In genomic region chrX:137030916-137031315, GRCm38 (mm10) we compare ENCODE assay signal across 31 mouse cellular contexts. TPM values are rescaled to one million over a fixed set of nuclear protein-coding genes. Genes with fewer than 3 reads are reported as not detected.
DNase-seq lines count a peak whose midpoint lies in the region; ATAC-seq and TF ChIP-seq lines count a peak whose summit lies in the region.
"Had no signal": no experiment of that assay in that cellular context is flagged by ENCODE, and none has a peak within 500 bp of the region (broad histone marks: within the 10 kb centered on the region; RNA-seq: fewer than 3 reads in every experiment).

No protein-coding gene starts in this region.

- 0 out of 2 replicates have a peak overlapping the region, but pooled peaks have one; percentile 14 for H3K4me2 ChIP-seq in lung, postnatal 0 days (replicated peaks; ENCODE audit: low read depth, low read length)
- H3K4me2 ChIP-seq in stomach, embryonic 15.5 days = no peak overlapping the region
- no peak overlapping the region for H3K4me2 ChIP-seq in midbrain, embryonic 15.5 days
- H3K4me2 ChIP-seq: hindbrain, embryonic 15.5 days; limb, embryonic 12.5 days; liver, embryonic 11.5 days; neural tube, embryonic 13.5 days had no signal

- peak; percentile 15 for DNase-seq in kidney, adult 9 months
- no peak for DNase-seq in kidney, postnatal 4 days
- DNase-seq in lung, adult 18-20 months = peak; percentile 28 to 55
- peak; percentile 76 for DNase-seq in lung, postnatal 0 days (ENCODE audit: low spot score)
- no peak for DNase-seq in left cerebral cortex, adult 8-10 months (ENCODE audit: low spot score in 2 of 2)
- DNase-seq in embryonic facial prominence, embryonic 10.5 days (ENCODE audit: low spot score) = no peak
- DNase-seq: adrenal gland, adult 8-10 months; cerebellum, adult 11-12 months; cerebellum, postnatal 10 days; forebrain, postnatal 0 days; heart, postnatal 4 days; liver, postnatal 0 days; midbrain, embryonic 14.5 days; retina, postnatal 1 day; right cerebral cortex, postnatal 25 days; spleen, adult 18-20 months; thymus, adult 2 months; thymus, postnatal 4 days had no signal

- H3K9me3 ChIP-seq in lung, postnatal 0 days (ENCODE audit: low read length) = no peaks in the 10 kb centered on the region
- H3K9me3 ChIP-seq in stomach, embryonic 15.5 days = no peaks in the 10 kb centered on the region
- H3K9me3 ChIP-seq in embryonic facial prominence, embryonic 10.5 days = no peaks in the 10 kb centered on the region
- H3K9me3 ChIP-seq in midbrain, embryonic 15.5 days = no peaks in the 10 kb centered on the region
- H3K9me3 ChIP-seq: forebrain, embryonic 10.5 days; G1E; hindbrain, embryonic 15.5 days; limb, embryonic 12.5 days; megakaryocyte, embryonic 14.5 days; neural tube, embryonic 13.5 days had no signal

- peak; percentile 97 for TF ChIP-seq EP300 in lung, postnatal 0 days (IDR thresholded peaks at IDR 0.05)

- H3K36me3 ChIP-seq in lung, postnatal 0 days (ENCODE audit: insufficient read depth, low read length) = no peaks in the 10 kb centered on the region
- no peaks in the 10 kb centered on the region for H3K36me3 ChIP-seq in stomach, embryonic 15.5 days
- H3K36me3 ChIP-seq in embryonic facial prominence, embryonic 10.5 days (replicated peaks) = peaks cover 16% of the 10 kb centered on the region
- H3K36me3 ChIP-seq in midbrain, embryonic 15.5 days (replicated peaks) = no peaks in the 10 kb centered on the region
- H3K36me3 ChIP-seq: hindbrain, embryonic 15.5 days; limb, embryonic 12.5 days had no signal

- H3K27ac ChIP-seq in lung, postnatal 0 days (ENCODE audit: low read length) = 0 out of 2 replicates have a peak overlapping the region, but pooled peaks have one; percentile 54
- no peak overlapping the region for H3K27ac ChIP-seq in stomach, embryonic 15.5 days
- no peak overlapping the region for H3K27ac ChIP-seq in embryonic facial prominence, embryonic 10.5 days (replicated peaks)
- no peak overlapping the region for H3K27ac ChIP-seq in midbrain, embryonic 15.5 days
- H3K27ac ChIP-seq: forebrain, embryonic 10.5 days; hindbrain, embryonic 15.5 days; layer of hippocampus, adult 2 months; limb, embryonic 12.5 days; neural tube, embryonic 13.5 days had no signal

- no peak overlapping the region for H3K4me3 ChIP-seq in lung, postnatal 0 days (ENCODE audit: low read depth, low read length)
- H3K4me3 ChIP-seq in stomach, embryonic 15.5 days (replicated peaks) = no peak overlapping the region
- no peak overlapping the region for H3K4me3 ChIP-seq in embryonic facial prominence, embryonic 10.5 days
- H3K4me3 ChIP-seq in midbrain, embryonic 15.5 days = no peak overlapping the region
- H3K4me3 ChIP-seq: forebrain, embryonic 10.5 days; hindbrain, embryonic 15.5 days; layer of hippocampus, adult 2 months; limb, embryonic 12.5 days; megakaryocyte, embryonic 14.5 days; myocyte; neural tube, embryonic 13.5 days had no signal

- no peak for TF ChIP-seq CTCF in lung, postnatal 0 days (IDR thresholded peaks at IDR 0.05)

- peak; percentile 95 for ATAC-seq in lung, postnatal 0 days
- peak; percentile 53; the same call in 1 of the 2 replicates for ATAC-seq in stomach, embryonic 15.5 days (ENCODE audit: insufficient read depth, low FRiP score, low read depth)
- no peak for ATAC-seq in midbrain, embryonic 15.5 days (replicated peaks)
- ATAC-seq: activated CD4-positive, CD25-positive, alpha-beta regulatory T cell, adult 4 months; forebrain, postnatal 0 days; liver, postnatal 0 days had no signal

- no peak overlapping the region for H3K9ac ChIP-seq in lung, postnatal 0 days (replicated peaks; ENCODE audit: low read depth)
- H3K9ac ChIP-seq in stomach, embryonic 15.5 days = no peak overlapping the region
- H3K9ac ChIP-seq in midbrain, embryonic 15.5 days = no peak overlapping the region
- H3K9ac ChIP-seq: forebrain, postnatal 0 days; hindbrain, embryonic 15.5 days; limb, embryonic 12.5 days; liver, postnatal 0 days; neural tube, embryonic 13.5 days had no signal

- WGBS in lung, postnatal 0 days = 50% methylated on average over 8 of the region's 8 CpGs
- 83% methylated on average over 8 of the region's 8 CpGs for WGBS in stomach, embryonic 15.5 days
- 97% methylated on average over 8 of the region's 8 CpGs for WGBS in embryonic facial prominence, embryonic 10.5 days
- 97% methylated on average over 8 of the region's 8 CpGs for WGBS in midbrain, embryonic 15.5 days

- no peaks in the 10 kb centered on the region for H3K4me1 ChIP-seq in lung, postnatal 0 days (ENCODE audit: insufficient read depth, low read depth, low read length)
- no peaks in the 10 kb centered on the region for H3K4me1 ChIP-seq in stomach, embryonic 15.5 days
- no peaks in the 10 kb centered on the region for H3K4me1 ChIP-seq in embryonic facial prominence, embryonic 10.5 days
- no peaks in the 10 kb centered on the region for H3K4me1 ChIP-seq in midbrain, embryonic 15.5 days
- H3K4me1 ChIP-seq: forebrain, embryonic 10.5 days; hindbrain, embryonic 15.5 days; limb, embryonic 12.5 days; neural tube, embryonic 13.5 days had no signal

- H3K27me3 ChIP-seq in lung, postnatal 0 days (replicated peaks; ENCODE audit: insufficient read depth, low read length) = no peaks in the 10 kb centered on the region
- H3K27me3 ChIP-seq in stomach, embryonic 15.5 days (replicated peaks) = no peaks in the 10 kb centered on the region
- H3K27me3 ChIP-seq in embryonic facial prominence, embryonic 10.5 days (replicated peaks; ENCODE audit: low read depth, poor library complexity, severe bottlenecking) = peaks cover 10% of the 10 kb centered on the region; the same call in 1 of the 2 replicates
- H3K27me3 ChIP-seq in midbrain, embryonic 15.5 days (replicated peaks) = no peaks in the 10 kb centered on the region
- H3K27me3 ChIP-seq: CH12.LX; hindbrain, embryonic 15.5 days; neural tube, embryonic 13.5 days had no signal

RNA-seq across cellular contexts. Expression of gene Slc25a53, which starts 7.2 kb away (rescaled TPM):
- polyA plus RNA-seq in lung, postnatal 0 days (2015; fragmentation: Nextera tagmentation; extraction: Ambion mirVana) = 8.5 and 9.0 TPM in 2 replicates
- polyA plus RNA-seq in stomach, embryonic 15.5 days (2015; fragmentation: Nextera tagmentation; extraction: Ambion mirVana) = 9.0 and 9.2 TPM in 2 replicates
- total RNA-seq in left cerebral cortex, adult 8-10 months (2022) = 10 to 100 TPM; 21.4 to 39.2 (median 30.0) TPM
- polyA plus RNA-seq in embryonic facial prominence, embryonic 10.5 days (2016; fragmentation: Nextera tagmentation; extraction: Ambion mirVana) = 14.0 and 14.3 TPM in 2 replicates
- polyA plus RNA-seq in midbrain, embryonic 15.5 days (2015; fragmentation: Nextera tagmentation; extraction: Ambion mirVana) = 14.3 and 15.2 TPM in 2 replicates

RNA-seq across cellular contexts. Expression of gene Fam199x, which starts 18.5 kb away (rescaled TPM):
- polyA plus RNA-seq in lung, postnatal 0 days (2015; fragmentation: Nextera tagmentation; extraction: Ambion mirVana) = 5.7 and 6.7 TPM in 2 replicates
- 5.6 and 6.5 TPM in 2 replicates for polyA plus RNA-seq in stomach, embryonic 15.5 days (2015; fragmentation: Nextera tagmentation; extraction: Ambion mirVana)
- 10 to 100 TPM in 3 of 4 experiments, 1 to 10 TPM in 1; 9.7 to 11.0 (median 10.4) TPM for total RNA-seq in left cerebral cortex, adult 8-10 months (2022)
- 16.6 and 16.9 TPM in 2 replicates for polyA plus RNA-seq in embryonic facial prominence, embryonic 10.5 days (2016; fragmentation: Nextera tagmentation; extraction: Ambion mirVana)
- polyA plus RNA-seq in midbrain, embryonic 15.5 days (2015; fragmentation: Nextera tagmentation; extraction: Ambion mirVana) = 8.5 and 9.4 TPM in 2 replicates

RNA-seq across cellular contexts. Expression of gene Zcchc18, which starts 38.0 kb away (rescaled TPM):
- 0.88 and 1.5 TPM in 2 replicates for polyA plus RNA-seq in lung, postnatal 0 days (2015; fragmentation: Nextera tagmentation; extraction: Ambion mirVana)
- 17.5 and 18.2 TPM in 2 replicates for polyA plus RNA-seq in stomach, embryonic 15.5 days (2015; fragmentation: Nextera tagmentation; extraction: Ambion mirVana)
- 100 to 1,000 TPM; 270 to 291 (median 281) TPM for total RNA-seq in left cerebral cortex, adult 8-10 months (2022)
- polyA plus RNA-seq in embryonic facial prominence, embryonic 10.5 days (2016; fragmentation: Nextera tagmentation; extraction: Ambion mirVana) = 32.5 and 39.2 TPM in 2 replicates
- polyA plus RNA-seq in midbrain, embryonic 15.5 days (2015; fragmentation: Nextera tagmentation; extraction: Ambion mirVana) = 413 and 428 TPM in 2 replicates
- polyA plus RNA-seq: G1E had no signal

RNA-seq across cellular contexts. Expression of gene Tmsb15b1, which starts 54.2 kb away (rescaled TPM):
- polyA plus RNA-seq in lung, postnatal 0 days (2015; fragmentation: Nextera tagmentation; extraction: Ambion mirVana) = 12.8 and 15.3 TPM in 2 replicates
- polyA plus RNA-seq in stomach, embryonic 15.5 days (2015; fragmentation: Nextera tagmentation; extraction: Ambion mirVana) = 24.8 and 26.4 TPM in 2 replicates
- total RNA-seq in left cerebral cortex, adult 8-10 months (2022) = 10 to 100 TPM in 1 of 4 experiments, 1 to 10 TPM in 3; 1.6 to 10.7 (median 7.7) TPM
- 22.7 and 25.2 TPM in 2 replicates for polyA plus RNA-seq in embryonic facial prominence, embryonic 10.5 days (2016; fragmentation: Nextera tagmentation; extraction: Ambion mirVana)
- polyA plus RNA-seq in midbrain, embryonic 15.5 days (2015; fragmentation: Nextera tagmentation; extraction: Ambion mirVana) = 30.8 and 31.9 TPM in 2 replicates
- polyA plus RNA-seq: G1E, myocyte had no signal

RNA-seq across cellular contexts. Expression of gene Tmsb15l, which starts 54.2 kb away (rescaled TPM):
- 0.95 TPM in 1 of 2 replicates, not detected in the other for polyA plus RNA-seq in lung, postnatal 0 days (2015; fragmentation: Nextera tagmentation; extraction: Ambion mirVana)
- polyA plus RNA-seq in stomach, embryonic 15.5 days (2015; fragmentation: Nextera tagmentation; extraction: Ambion mirVana) = 5.5 and 5.7 TPM in 2 replicates
- 1 to 10 TPM; 1.3 to 5.9 (median 2.0) TPM for total RNA-seq in left cerebral cortex, adult 8-10 months (2022)
- polyA plus RNA-seq in embryonic facial prominence, embryonic 10.5 days (2016; fragmentation: Nextera tagmentation; extraction: Ambion mirVana) = 4.7 and 5.7 TPM in 2 replicates
- 7.0 and 8.3 TPM in 2 replicates for polyA plus RNA-seq in midbrain, embryonic 15.5 days (2015; fragmentation: Nextera tagmentation; extraction: Ambion mirVana)
- polyA plus RNA-seq: G1E, myocyte had no signal

Comparison
In these comparisons a context has a peak if more than half of its experiments do, and no peak if none do; other contexts are left out.
1. DNase-seq: peak in kidney, adult 9 months (single experiment), lung, adult 18-20 months (2 of 2) and lung, postnatal 0 days (single experiment); none in kidney, postnatal 4 days (0 of 2), left cerebral cortex, adult 8-10 months (0 of 2) and embryonic facial prominence, embryonic 10.5 days (single experiment).
2. RNA of gene Zcchc18, which starts 38.0 kb away (polyA plus RNA-seq): 413 to 428 TPM in midbrain, embryonic 15.5 days; 32.5 to 39.2 TPM in embryonic facial prominence, embryonic 10.5 days, 17.5 to 18.2 TPM in stomach, embryonic 15.5 days and 0.88 to 1.5 TPM in lung, postnatal 0 days; every median in the first group is over 10 times any median in the second.